Mouse (Mus musculus) myocyte (in vitro differentiated cells): ENCODE measurements around the gene Adk.

Experiments
- MAX ChIP-seq: IDR thresholded peaks from one replicate; pipeline ENCODE4 v1.6.1; 2011; ENCODE audit warnings: low read depth, mild to moderate bottlenecking, control low read depth
- MYOD1 ChIP-seq, 3 experiments: IDR thresholded peaks; one replicate each; pipeline ENCODE4 v1.6.1; 2011; ENCODE audit warnings: control low read depth in 2 of 3, low read depth in 2 of 3, mild to moderate bottlenecking in 2 of 3, moderate library complexity in 1 of 3; ENCODE audit not compliant: insufficient read length in 2 of 3, control insufficient read depth in 1 of 3
- POLR2A ChIP-seq: IDR thresholded peaks from one replicate; pipeline ENCODE4 v1.6.1; 2011; ENCODE audit warnings: low read depth, mild to moderate bottlenecking, control low read depth, moderate library complexity; ENCODE audit not compliant: insufficient read length
- TCF3 ChIP-seq: IDR thresholded peaks from one replicate; pipeline ENCODE4 v1.6.1; 2011; ENCODE audit warnings: low read depth, control low read depth; ENCODE audit not compliant: insufficient read length

DNA sequence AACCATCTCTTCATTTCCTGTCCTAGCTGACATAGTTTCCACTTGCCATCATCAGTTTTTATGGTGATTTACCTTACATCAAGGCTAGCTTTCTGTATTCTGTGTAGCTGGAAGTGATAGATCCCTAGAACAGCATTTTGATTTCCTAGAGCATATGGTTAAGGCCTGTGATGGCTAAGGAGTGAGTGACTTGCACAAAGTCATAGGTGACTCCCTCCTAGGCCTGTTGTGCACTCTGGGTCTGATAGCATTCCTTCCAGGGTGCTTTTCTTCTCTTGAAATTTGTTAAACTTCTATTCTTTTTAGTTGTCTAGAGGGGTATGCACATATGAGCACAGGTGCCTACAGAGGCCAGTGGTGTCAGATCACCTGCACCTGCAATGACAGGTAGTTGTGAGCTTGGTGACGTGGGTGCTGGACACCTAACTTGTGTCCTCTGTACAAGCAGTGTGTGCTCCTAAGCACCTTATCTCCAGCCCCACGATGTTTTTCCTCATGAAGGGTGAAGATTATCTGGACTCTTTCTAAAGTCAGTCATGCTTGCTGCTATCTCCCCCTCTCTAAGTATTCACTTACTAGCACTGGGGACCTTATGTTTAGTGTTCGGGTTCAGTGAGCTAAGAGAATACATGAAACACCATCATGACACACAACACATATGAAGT, 171.7 kb downstream of the Adk start:
- no peak for TF ChIP-seq POLR2A
- no peak for TF ChIP-seq MYOD1 (IDR thresholded peaks at IDR 0.05; ENCODE audit: control insufficient read depth in 1 of 3, insufficient read length in 2 of 3, low read depth in 2 of 3)
- no peak for TF ChIP-seq MAX
- no peak for TF ChIP-seq TCF3
